Mouse (Mus musculus) ES-Bruce4 (cell line): Measurements from ENCODE around the gene Pde10a. TPM values are rescaled to one million over a fixed set of nuclear protein-coding genes. Genes with fewer than 3 reads are reported as not detected.

Source experiments
- H3K27ac ChIP-seq: 2 replicates; pipeline ENCODE4 v1.5.1; 2012; ENCODE audit warnings: low read length, inconsistent platforms; ENCODE audit not compliant: insufficient read depth
- H3K27me3 ChIP-seq: 2 replicates; pipeline ENCODE4 v1.6.1; 2012; ENCODE audit warnings: mild to moderate bottlenecking, low read length, inconsistent platforms; ENCODE audit not compliant: control insufficient read depth, poor library complexity, insufficient read depth, severe bottlenecking
- H3K36me3 ChIP-seq: 2 replicates; pipeline ENCODE4 v1.6.1; 2012; ENCODE audit warnings: inconsistent platforms, mild to moderate bottlenecking, low read length, moderate library complexity; ENCODE audit not compliant: control insufficient read depth, poor library complexity, insufficient read depth, severe bottlenecking
- H3K4me1 ChIP-seq: one replicate; pipeline ENCODE4 v1.8.1; 2011; ENCODE audit warnings: low read length; ENCODE audit not compliant: control insufficient read depth, insufficient read depth
- H3K4me3 ChIP-seq: 2 replicates; pipeline ENCODE4 v1.5.1; 2011; ENCODE audit warnings: low read depth, mild to moderate bottlenecking, low read length
- H3K9ac ChIP-seq: 2 replicates; pipeline ENCODE4 v1.6.1; 2012; ENCODE audit warnings: low read depth, mild to moderate bottlenecking, inconsistent platforms; ENCODE audit not compliant: poor library complexity, severe bottlenecking
- H3K9me3 ChIP-seq: replicated peaks from 2 replicates; pipeline ENCODE4 v1.6.1; 2012; ENCODE audit warnings: mild to moderate bottlenecking, low read length, inconsistent platforms; ENCODE audit not compliant: control insufficient read depth, poor library complexity, insufficient read depth, severe bottlenecking
- CTCF ChIP-seq: IDR thresholded peaks from one replicate; pipeline ENCODE4 v1.8.1; 2011; ENCODE audit warnings: low read depth, low read length
- EP300 ChIP-seq: IDR thresholded peaks from 2 replicates; pipeline ENCODE4 v1.6.1; 2011; ENCODE audit warnings: low read depth, low read length; ENCODE audit not compliant: insufficient read depth
- POLR2A ChIP-seq: IDR thresholded peaks from one replicate; pipeline ENCODE4 v1.8.1; 2011; ENCODE audit warnings: low read length; ENCODE audit not compliant: insufficient read depth
- polyA plus RNA-seq: library from polyadenylated mRNA; stranded (reverse); fragments of >200 nt; gene quantifications from 2 replicates; pipeline ENCODE4 v1.2.4, GENCODE M21; 2011; ENCODE audit warnings: low read depth; ENCODE audit not compliant: missing spikeins, insufficient read depth, insufficient read length

Gene Pde10a
- polyA plus RNA-seq, 1 experiment = 2.7 TPM

DNA sequence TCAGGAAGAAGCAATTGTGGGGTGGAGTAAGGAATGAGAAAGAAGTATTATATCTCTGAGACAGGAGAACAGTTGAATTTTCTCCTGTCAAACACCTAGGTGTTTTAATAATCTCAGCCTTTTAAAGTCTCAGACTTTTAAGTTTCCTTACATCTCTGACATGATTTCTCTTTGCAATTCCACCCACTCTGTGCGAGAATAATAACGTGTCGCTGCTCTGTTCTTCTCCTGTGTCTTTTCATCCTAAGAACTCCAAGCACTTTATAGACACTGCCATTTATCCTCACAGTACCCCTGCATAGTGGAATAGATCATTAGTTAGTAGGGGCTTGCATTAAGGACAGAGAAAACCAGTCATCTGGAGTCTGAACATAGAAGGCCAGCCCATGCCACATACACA is 217.6 kb downstream of the Pde10a start:
- Histone ChIP-seq H3K4me3 (no peak overlapping the region), H3K27ac (no peak overlapping the region), H3K9me3 (0 out of 2 replicates have a peak, but pooled peaks cover 2% of the 10 kb centered on the region), H3K36me3 (no peaks in the 10 kb centered on the region), H3K9ac (no peak overlapping the region), H3K4me1 (no peaks in the 10 kb centered on the region), H3K27me3 (no peaks in the 10 kb centered on the region)
- TF ChIP-seq CTCF (no peak), POLR2A (no peak), EP300 (no peak)

DNA sequence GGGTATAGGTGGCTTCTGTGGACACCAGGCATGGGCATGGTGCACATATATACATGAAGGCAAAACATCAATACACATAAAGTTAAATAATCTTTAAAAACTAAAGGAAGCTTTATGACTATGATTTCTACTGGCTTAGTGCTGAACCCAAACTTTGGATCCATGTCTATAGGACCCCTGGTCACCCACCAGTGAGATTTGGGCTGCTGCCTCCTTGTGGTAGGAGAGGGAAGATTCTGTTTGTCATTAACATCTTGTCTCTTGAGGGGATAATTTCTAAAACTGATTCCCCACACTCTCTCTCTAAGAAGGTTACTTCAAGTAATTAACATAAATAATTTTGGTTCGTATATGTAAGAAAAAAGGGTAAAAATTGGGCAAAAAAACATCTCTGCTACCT is 220.2 kb downstream of the Pde10a start:
- H3K9ac ChIP-seq = no peak overlapping the region
- no peak overlapping the region for H3K27ac ChIP-seq
- H3K9me3 ChIP-seq = no peaks in the 10 kb centered on the region
- no peaks in the 10 kb centered on the region for H3K36me3 ChIP-seq
- no peak for TF ChIP-seq CTCF
- no peak for TF ChIP-seq POLR2A
- no peak for TF ChIP-seq EP300
- H3K4me3 ChIP-seq = no peak overlapping the region
- no peaks in the 10 kb centered on the region for H3K27me3 ChIP-seq
- no peaks in the 10 kb centered on the region for H3K4me1 ChIP-seq

DNA sequence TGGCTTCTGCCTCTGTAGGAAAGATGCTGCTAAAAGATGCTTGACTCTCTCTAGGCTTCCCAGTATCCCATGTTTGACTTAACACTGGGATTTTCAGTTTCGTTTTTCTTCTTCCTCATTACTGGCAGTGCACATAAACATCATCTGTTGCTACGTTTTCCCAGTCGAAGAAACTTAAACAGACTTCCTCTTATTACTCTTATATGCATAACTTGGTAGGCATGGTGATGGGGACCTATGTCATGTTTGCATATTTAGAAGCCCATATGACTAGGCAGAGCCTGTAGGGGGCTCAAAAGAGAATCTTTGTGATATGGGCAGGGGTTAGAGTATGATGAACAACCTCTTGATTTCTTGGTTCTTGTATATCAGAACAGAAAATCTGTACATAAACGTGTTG is 224.3 kb downstream of the Pde10a start:
- H3K36me3 ChIP-seq = no peaks in the 10 kb centered on the region
- H3K9ac ChIP-seq = no peak overlapping the region
- TF ChIP-seq EP300 (no peak), CTCF (no peak), POLR2A (no peak)
- no peaks in the 10 kb centered on the region for H3K27me3 ChIP-seq
- no peak overlapping the region for H3K27ac ChIP-seq
- H3K4me3 ChIP-seq = no peak overlapping the region
- H3K9me3 ChIP-seq = no peaks in the 10 kb centered on the region
- H3K4me1 ChIP-seq = no peaks in the 10 kb centered on the region

- Histone ChIP-seq H3K27me3 (no peaks in the 10 kb centered on the region), H3K9me3 (no peaks in the 10 kb centered on the region), H3K9ac (no peak overlapping the region), H3K4me1 (no peaks in the 10 kb centered on the region), H3K4me3 (no peak overlapping the region), H3K36me3 (no peaks in the 10 kb centered on the region), H3K27ac (no peak overlapping the region)
- TF ChIP-seq CTCF (no peak), EP300 (no peak), POLR2A (no peak)
Measured at GRCm38 (mm10) chr17:8757576-8757975, 232.4 kb downstream of the Pde10a start.

GRCm38 (mm10) chr17:8763248-8763647 is 238.1 kb downstream of the Pde10a start:
- Histone ChIP-seq H3K4me3 (no peak overlapping the region), H3K9me3 (no peaks in the 10 kb centered on the region), H3K4me1 (no peaks in the 10 kb centered on the region), H3K9ac (no peak overlapping the region), H3K27me3 (no peaks in the 10 kb centered on the region), H3K36me3 (no peaks in the 10 kb centered on the region), H3K27ac (no peak overlapping the region)
- no peak for TF ChIP-seq EP300
- TF ChIP-seq POLR2A = no peak
- TF ChIP-seq CTCF = no peak

- H3K4me1 ChIP-seq = no peaks in the 10 kb centered on the region
- H3K27me3 ChIP-seq = no peaks in the 10 kb centered on the region
- H3K36me3 ChIP-seq = no peaks in the 10 kb centered on the region
- H3K27ac ChIP-seq = no peak overlapping the region
- TF ChIP-seq EP300 = no peak
- TF ChIP-seq POLR2A = no peak
- TF ChIP-seq CTCF = no peak
- H3K9me3 ChIP-seq = no peaks in the 10 kb centered on the region
- no peak overlapping the region for H3K4me3 ChIP-seq
- no peak overlapping the region for H3K9ac ChIP-seq
Measured at GRCm38 (mm10) chr17:8765987-8766576, 240.9 kb downstream of the Pde10a start.
